Mouse (Mus musculus) heart, adult 2 months (tissue): ENCODE data around the gene Kdr.

ENCODE experiments used
- CTCF ChIP-seq: fragments of 200-600 bp; IDR thresholded peaks from 2 replicates; pipeline ENCODE4 v1.8.1; 2022; ENCODE audit warnings: antibody characterized with exemption, mild to moderate bottlenecking, moderate library complexity
- EP300 ChIP-seq: fragments of 200-500 bp; IDR thresholded peaks from 2 replicates; pipeline ENCODE4 v1.6.1; 2011; ENCODE audit warnings: low read depth, low read length, control low read depth; ENCODE audit not compliant: insufficient read depth
- POLR2A ChIP-seq: fragments of 200-500 bp; IDR thresholded peaks from 2 replicates; pipeline ENCODE4 v1.6.1; 2011; ENCODE audit warnings: mild to moderate bottlenecking, low read depth, low read length, control low read depth; ENCODE audit not compliant: insufficient read depth

- TF ChIP-seq POLR2A, result peak; percentile 73
- no peak for TF ChIP-seq CTCF
- TF ChIP-seq EP300, result peak; percentile 92
These were observed 16.4 kb downstream of the Kdr start for GRCm38 (mm10) chr5:75961741-75962469.
